Mouse (Mus musculus) lung, embryonic 15.5 days (tissue): ENCODE measurements around the gene Cdc42bpg. TPM values are rescaled to one million over a fixed set of nuclear protein-coding genes. Genes with fewer than 3 reads are reported as not detected.
A peak's percentile ranks its signal among the peaks of the same experiment; 100 is the strongest.

Source experiments
- ATAC-seq: fragments of 200-750 bp; cut with Nextera tagmentation; 2 replicates; pipeline ENCODE4 v1.8.0; 2017; ENCODE audit warnings: moderate number of reproducible peaks, borderline replicate concordance; ENCODE audit not compliant: low FRiP score, low TSS enrichment; ENCODE audit errors: extremely low read depth
- H3K27ac ChIP-seq: fragments of 300-500 bp; sonication (generic); 2 replicates; pipeline ENCODE4 v1.5.1; 2015; ENCODE audit warnings: moderate library complexity, mild to moderate bottlenecking, inconsistent platforms
- H3K27me3 ChIP-seq: fragments of 300-500 bp; sonication (generic); 2 replicates; pipeline ENCODE4 v1.6.1; 2015; ENCODE audit warnings: inconsistent platforms
- H3K36me3 ChIP-seq: fragments of 300-500 bp; sonication (generic); 2 replicates; pipeline ENCODE4 v1.6.1; 2015; ENCODE audit warnings: inconsistent platforms
- H3K4me1 ChIP-seq: fragments of 300-500 bp; sonication (generic); 2 replicates; pipeline ENCODE4 v1.6.1; 2015; ENCODE audit warnings: inconsistent platforms
- H3K4me2 ChIP-seq: fragments of 300-500 bp; sonication (generic); 2 replicates; pipeline ENCODE4 v1.6.1; 2015; ENCODE audit warnings: inconsistent platforms, mild to moderate bottlenecking, moderate library complexity
- H3K4me3 ChIP-seq: fragments of 300-500 bp; sonication (generic); 2 replicates; pipeline ENCODE4 v1.5.1; 2015; ENCODE audit warnings: mild to moderate bottlenecking, inconsistent platforms
- H3K9ac ChIP-seq: fragments of 300-500 bp; sonication (generic); 2 replicates; pipeline ENCODE4 v1.6.1; 2015; ENCODE audit warnings: inconsistent platforms
- H3K9me3 ChIP-seq: fragments of 300-500 bp; sonication (generic); 2 replicates; pipeline ENCODE4 v1.6.1; 2016; ENCODE audit warnings: inconsistent platforms
- WGBS: fragments of 180-500 bp; shearing (Covaris S2); methylation state at CpG from one replicate; pipeline ENCODE4 v1.1.7; 2015; 5-methylcytosine and 5-hydroxymethylcytosine counted together
- polyA plus RNA-seq: library from polyadenylated mRNA; unstranded; fragments of >200 nt; fragmentation: Nextera tagmentation; extraction: Ambion mirVana; gene quantifications from 2 replicates; pipeline ENCODE4 v1.2.1, GENCODE M21; 2015

Gene Cdc42bpg
- polyA plus RNA-seq, 1 experiment from 2014 or later = 0.92 TPM

DNA sequence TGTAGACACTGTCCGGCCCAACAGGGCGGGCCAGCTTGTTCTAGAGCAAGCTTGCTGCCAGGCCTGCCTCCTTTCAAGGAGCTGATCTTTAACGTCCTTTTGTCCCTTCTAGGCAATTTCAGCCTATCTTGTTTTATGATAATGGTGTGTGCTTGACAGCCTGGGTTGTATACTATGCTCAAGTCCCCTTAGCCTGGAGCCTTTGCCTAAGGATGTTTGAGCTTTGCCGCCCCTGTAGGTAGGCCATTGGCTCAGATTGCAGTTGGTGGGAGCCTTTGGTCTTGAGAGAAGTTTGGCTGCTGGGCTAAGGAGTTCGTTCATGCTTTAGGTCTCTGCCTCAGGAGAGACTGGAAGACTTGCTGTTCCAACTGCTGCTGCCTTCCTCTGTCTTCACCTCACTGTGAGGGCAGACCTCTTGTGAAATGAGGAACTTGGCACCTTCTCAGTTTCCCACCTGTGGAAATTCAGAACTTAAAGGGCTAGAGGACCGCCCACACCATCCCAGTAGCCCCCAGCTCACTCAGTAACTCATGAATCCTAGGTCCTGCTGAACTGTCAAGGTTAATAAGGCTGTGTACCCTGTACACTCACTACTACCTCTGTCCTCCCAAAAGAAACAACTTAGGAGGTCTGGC, 27.7 kb upstream of the Cdc42bpg start:
- H3K9me3 ChIP-seq = no peaks in the 10 kb centered on the region
- H3K9ac ChIP-seq = peak overlapping the region; percentile 77
- H3K4me3 ChIP-seq = peak overlapping the region; percentile 92
- peaks cover 45% of the 10 kb centered on the region for H3K4me1 ChIP-seq
- 19% methylated on average over 6 of the region's 6 CpGs for WGBS
- peak overlapping the region; percentile 88 for H3K27ac ChIP-seq
- no peaks in the 10 kb centered on the region for H3K27me3 ChIP-seq
- no peak for ATAC-seq
- H3K36me3 ChIP-seq = peaks cover 37% of the 10 kb centered on the region
- H3K4me2 ChIP-seq = peak overlapping the region; percentile 97

GRCm38 (mm10) chr19:6279481-6280144, 26.6 kb upstream of the Cdc42bpg start:
- 90% methylated on average over 6 of the region's 6 CpGs for WGBS
- Histone ChIP-seq H3K27ac (0 out of 2 replicates have a peak overlapping the region, but pooled peaks have one; percentile 3), H3K4me2 (peak overlapping the region; percentile 97), H3K9me3 (no peaks in the 10 kb centered on the region), H3K36me3 (peaks cover 46% of the 10 kb centered on the region), H3K4me3 (peak overlapping the region; percentile 92; the same call in 1 of the 2 replicates), H3K27me3 (no peaks in the 10 kb centered on the region), H3K4me1 (peaks cover 47% of the 10 kb centered on the region), H3K9ac (peak overlapping the region; percentile 77; the same call in 1 of the 2 replicates)
- no peak for ATAC-seq

DNA sequence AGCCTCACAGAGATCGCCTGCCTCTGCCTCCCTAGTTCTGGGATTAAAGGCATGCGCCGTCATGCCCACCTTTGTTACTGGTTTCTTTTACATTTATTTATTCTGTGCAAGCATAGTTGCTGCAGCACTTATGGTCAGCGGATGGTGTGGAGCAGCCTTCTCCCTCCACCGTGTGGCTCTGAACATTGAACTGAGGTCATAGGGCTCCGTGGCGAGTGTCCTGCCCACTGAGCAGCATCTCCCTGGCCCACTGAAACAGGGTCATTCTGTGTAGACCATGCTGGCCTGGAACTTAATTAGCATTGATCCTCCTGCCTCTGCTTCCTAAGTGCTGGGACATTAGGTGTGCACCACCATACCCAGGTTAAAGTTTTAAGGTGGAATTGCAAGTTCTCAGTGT, 25.7 kb upstream of the Cdc42bpg start:
- H3K36me3 ChIP-seq = peaks cover 47% of the 10 kb centered on the region
- no peaks in the 10 kb centered on the region for H3K9me3 ChIP-seq
- peaks cover 52% of the 10 kb centered on the region for H3K4me1 ChIP-seq
- H3K4me3 ChIP-seq = no peak overlapping the region
- H3K27me3 ChIP-seq = no peaks in the 10 kb centered on the region
- H3K4me2 ChIP-seq = no peak overlapping the region
- H3K27ac ChIP-seq = no peak overlapping the region
- 89% methylated on average over 7 of the region's 7 CpGs for WGBS
- ATAC-seq = no peak
- no peak overlapping the region for H3K9ac ChIP-seq

DNA sequence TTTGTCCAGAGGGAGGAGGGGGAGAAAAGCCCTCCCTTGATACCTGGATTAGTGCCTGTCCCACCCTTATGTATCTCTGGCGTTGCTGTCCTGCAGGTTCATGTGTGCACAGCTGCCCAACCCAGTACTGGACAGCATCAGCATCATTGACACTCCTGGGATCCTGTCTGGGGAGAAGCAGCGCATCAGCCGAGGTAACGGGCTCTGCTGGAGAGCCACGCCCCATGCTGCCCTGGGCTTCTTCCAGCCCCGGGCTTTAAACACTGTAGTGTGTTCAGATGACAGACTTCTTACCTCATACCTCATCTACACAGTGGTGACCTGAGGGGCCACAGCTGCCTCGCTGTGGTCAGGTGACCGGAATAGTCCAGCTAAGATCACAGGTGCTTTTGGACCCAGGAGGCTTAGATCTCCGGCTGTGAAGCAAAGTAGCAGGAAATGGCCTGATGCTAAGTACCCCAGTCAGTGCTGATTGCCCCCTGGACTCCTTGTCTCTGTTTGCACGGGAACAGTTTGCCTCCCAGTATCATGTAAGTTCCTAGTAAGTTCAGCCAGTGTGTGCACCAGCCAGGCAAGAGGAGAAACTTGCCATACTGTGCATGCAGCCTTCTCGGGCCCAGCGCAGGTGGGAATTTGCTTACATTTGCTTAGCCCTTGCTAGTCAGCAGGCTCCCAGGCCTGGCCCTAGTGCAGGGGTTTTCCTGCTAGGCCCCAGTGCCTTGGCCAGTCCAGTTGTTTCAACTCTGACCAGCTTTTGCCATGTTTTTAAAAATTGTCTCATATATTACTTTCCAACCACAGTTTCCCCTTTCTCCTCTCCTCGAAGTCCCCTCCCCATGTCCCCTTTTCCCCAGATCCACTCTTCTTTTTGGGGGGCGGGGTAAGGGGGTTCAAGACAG, 24.9 kb upstream of the Cdc42bpg start:
- Histone ChIP-seq H3K36me3 (peaks cover 50% of the 10 kb centered on the region), H3K4me1 (peaks cover 53% of the 10 kb centered on the region), H3K9me3 (no peaks in the 10 kb centered on the region), H3K4me2 (no peak overlapping the region), H3K27ac (no peak overlapping the region), H3K9ac (no peak overlapping the region), H3K27me3 (no peaks in the 10 kb centered on the region), H3K4me3 (no peak overlapping the region)
- WGBS = 76% methylated on average over 14 of the region's 14 CpGs
- ATAC-seq = no peak

GRCm38 (mm10) chr19:6283001-6283400, 23.3 kb upstream of the Cdc42bpg start:
- Histone ChIP-seq H3K27me3 (no peaks in the 10 kb centered on the region), H3K27ac (no peak overlapping the region), H3K9ac (no peak overlapping the region), H3K4me2 (no peak overlapping the region), H3K4me1 (peaks cover 63% of the 10 kb centered on the region), H3K4me3 (no peak overlapping the region), H3K36me3 (peaks cover 52% of the 10 kb centered on the region), H3K9me3 (no peaks in the 10 kb centered on the region)
- WGBS = 71% methylated on average over 5 of the region's 5 CpGs
- ATAC-seq = no peak

DNA sequence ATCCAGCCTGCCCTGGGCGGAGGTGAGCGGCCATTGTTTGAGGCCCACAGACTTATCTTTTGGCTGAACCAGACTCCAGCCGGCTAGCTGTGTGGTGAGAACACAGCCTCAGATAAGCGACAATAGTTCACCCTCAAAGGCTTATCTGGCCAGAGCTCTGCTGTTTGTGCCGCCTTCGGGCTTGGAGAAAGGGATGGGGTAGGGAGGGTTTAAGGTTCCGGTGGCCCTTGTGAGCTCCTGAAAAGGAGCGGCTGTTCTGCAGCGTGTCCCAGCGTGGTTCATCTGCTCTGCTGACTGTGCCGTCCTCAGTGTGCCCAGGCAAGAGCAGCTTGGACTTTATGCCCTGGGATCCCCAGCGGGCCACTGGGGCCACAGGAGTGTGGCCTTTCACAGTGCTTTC, 21.8 kb upstream of the Cdc42bpg start:
- no peak for ATAC-seq
- Histone ChIP-seq H3K27me3 (no peaks in the 10 kb centered on the region), H3K9me3 (no peaks in the 10 kb centered on the region), H3K27ac (no peak overlapping the region), H3K9ac (no peak overlapping the region), H3K4me1 (peaks cover 61% of the 10 kb centered on the region), H3K36me3 (peaks cover 52% of the 10 kb centered on the region), H3K4me2 (no peak overlapping the region), H3K4me3 (no peak overlapping the region)
- WGBS = 68% methylated on average over 12 of the region's 12 CpGs

- WGBS = 59% methylated on average over 8 of the region's 8 CpGs
- peak overlapping the region; percentile 37; the same call in 1 of the 2 replicates for H3K27ac ChIP-seq
- H3K4me1 ChIP-seq = peaks cover 56% of the 10 kb centered on the region
- no peak for ATAC-seq
- no peaks in the 10 kb centered on the region for H3K9me3 ChIP-seq
- no peak overlapping the region for H3K4me2 ChIP-seq
- peaks cover 51% of the 10 kb centered on the region for H3K36me3 ChIP-seq
- H3K9ac ChIP-seq = no peak overlapping the region
- H3K4me3 ChIP-seq = no peak overlapping the region
- H3K27me3 ChIP-seq = no peaks in the 10 kb centered on the region
Measured at GRCm38 (mm10) chr19:6285226-6285625, 21.0 kb upstream of the Cdc42bpg start.

- no peak overlapping the region for H3K9ac ChIP-seq
- H3K27me3 ChIP-seq = no peaks in the 10 kb centered on the region
- WGBS = 40% methylated on average over 7 of the region's 7 CpGs
- peak; percentile 23; the same call in 1 of the 2 replicates for ATAC-seq
- H3K4me1 ChIP-seq = peaks cover 51% of the 10 kb centered on the region
- H3K36me3 ChIP-seq = peaks cover 45% of the 10 kb centered on the region
- 0 out of 2 replicates have a peak overlapping the region, but pooled peaks have one; percentile 8 for H3K4me2 ChIP-seq
- H3K4me3 ChIP-seq = no peak overlapping the region
- peak overlapping the region; percentile 84 for H3K27ac ChIP-seq
- H3K9me3 ChIP-seq = no peaks in the 10 kb centered on the region
Measured at GRCm38 (mm10) chr19:6285632-6286433, 20.4 kb upstream of the Cdc42bpg start.

- no peaks in the 10 kb centered on the region for H3K27me3 ChIP-seq
- ATAC-seq = no peak
- H3K27ac ChIP-seq = peak overlapping the region; percentile 84
- no peak overlapping the region for H3K4me3 ChIP-seq
- 0 out of 2 replicates have a peak overlapping the region, but pooled peaks have one; percentile 8 for H3K4me2 ChIP-seq
- H3K36me3 ChIP-seq = peaks cover 36% of the 10 kb centered on the region
- H3K9ac ChIP-seq = no peak overlapping the region
- no peaks in the 10 kb centered on the region for H3K9me3 ChIP-seq
- peaks cover 51% of the 10 kb centered on the region for H3K4me1 ChIP-seq
- WGBS = 78% methylated on average over 19 of the region's 19 CpGs
Measured at GRCm38 (mm10) chr19:6286434-6287401, 19.5 kb upstream of the Cdc42bpg start.

- peaks cover 51% of the 10 kb centered on the region for H3K4me1 ChIP-seq
- H3K27ac ChIP-seq = peak overlapping the region; percentile 84
- 44% methylated on average over 13 of the region's 13 CpGs for WGBS
- H3K4me3 ChIP-seq = no peak overlapping the region
- ATAC-seq = no peak
- H3K9me3 ChIP-seq = no peaks in the 10 kb centered on the region
- no peaks in the 10 kb centered on the region for H3K27me3 ChIP-seq
- peak overlapping the region; percentile 11; the same call in 1 of the 2 replicates for H3K4me2 ChIP-seq
- H3K9ac ChIP-seq = no peak overlapping the region
- H3K36me3 ChIP-seq = peaks cover 21% of the 10 kb centered on the region
Measured at GRCm38 (mm10) chr19:6288236-6288894, 17.9 kb upstream of the Cdc42bpg start.
